Mouse (Mus musculus) thymus, postnatal 0 days (tissue): Measurements from ENCODE around the gene Megf8. TPM values are rescaled to one million over a fixed set of nuclear protein-coding genes. Genes with fewer than 3 reads are reported as not detected.

Experiments
- DNase-seq: peaks from one replicate; pipeline ENCODE4 v3.0.0-alpha.2; 2015; ENCODE audit warnings: low spot score
- polyA plus RNA-seq: library from polyadenylated mRNA; unstranded; fragments of >200 nt; fragmentation: Nextera tagmentation; extraction: Ambion mirVana; gene quantifications from 2 replicates; pipeline ENCODE4 v1.2.1, GENCODE M21; 2015

The Megf8 gene
- polyA plus RNA-seq, 1 experiment from 2014 or later = 2.0 TPM

GRCm38 (mm10) chr7:25333596-25334307 is 16.8 kb downstream of the Megf8 start:
- DNase-seq = peak; percentile 75

GRCm38 (mm10) chr7:25334472-25334871 is 17.5 kb downstream of the Megf8 start:
- no peak for DNase-seq

GRCm38 (mm10) chr7:25339329-25339728 is 22.4 kb downstream of the Megf8 start:
- no peak for DNase-seq

- no peak for DNase-seq
These were observed 24.2 kb downstream of the Megf8 start for GRCm38 (mm10) chr7:25341000-25341784.

- DNase-seq = no peak
These were observed 31.9 kb downstream of the Megf8 start for GRCm38 (mm10) chr7:25348861-25349260.

- no peak for DNase-seq
These were observed 41.8 kb downstream of the Megf8 start for GRCm38 (mm10) chr7:25358721-25359206.

GRCm38 (mm10) chr7:25363151-25363550 is 46.2 kb downstream of the Megf8 start:
- no peak for DNase-seq

- DNase-seq = no peak
These were observed 46.7 kb downstream of the Megf8 start for GRCm38 (mm10) chr7:25363632-25364031.

- no peak for DNase-seq
These were observed 49.1 kb downstream of the Megf8 start for GRCm38 (mm10) chr7:25365937-25366625.

GRCm38 (mm10) chr7:25367632-25368293 is 50.8 kb downstream of the Megf8 start:
- no peak for DNase-seq

GRCm38 (mm10) chr7:25368333-25368732 is 51.4 kb downstream of the Megf8 start:
- DNase-seq = no peak

GRCm38 (mm10) chr7:25369058-25369749 is 52.2 kb downstream of the Megf8 start, which contains the start of gene Cnfn:
Cnfn (minus strand) TSS chr7:25369724.
- DNase-seq = no peak

GRCm38 (mm10) chr7:25372441-25372840 is 55.5 kb downstream of the Megf8 start:
- DNase-seq = no peak

GRCm38 (mm10) chr7:25376556-25376955 is 59.6 kb downstream of the Megf8 start:
- no peak for DNase-seq

GRCm38 (mm10) chr7:25377100-25377700 is 60.2 kb downstream of the Megf8 start:
- DNase-seq = no peak

- no peak for DNase-seq
These were observed 61.5 kb downstream of the Megf8 start for GRCm38 (mm10) chr7:25378181-25379100.

GRCm38 (mm10) chr7:25379551-25380351 is 62.8 kb downstream of the Megf8 start:
- peak; percentile 92 for DNase-seq
